Mouse (Mus musculus): Measurements from ENCODE around the gene Gtf2e1.

The Gtf2e1 gene

DNA sequence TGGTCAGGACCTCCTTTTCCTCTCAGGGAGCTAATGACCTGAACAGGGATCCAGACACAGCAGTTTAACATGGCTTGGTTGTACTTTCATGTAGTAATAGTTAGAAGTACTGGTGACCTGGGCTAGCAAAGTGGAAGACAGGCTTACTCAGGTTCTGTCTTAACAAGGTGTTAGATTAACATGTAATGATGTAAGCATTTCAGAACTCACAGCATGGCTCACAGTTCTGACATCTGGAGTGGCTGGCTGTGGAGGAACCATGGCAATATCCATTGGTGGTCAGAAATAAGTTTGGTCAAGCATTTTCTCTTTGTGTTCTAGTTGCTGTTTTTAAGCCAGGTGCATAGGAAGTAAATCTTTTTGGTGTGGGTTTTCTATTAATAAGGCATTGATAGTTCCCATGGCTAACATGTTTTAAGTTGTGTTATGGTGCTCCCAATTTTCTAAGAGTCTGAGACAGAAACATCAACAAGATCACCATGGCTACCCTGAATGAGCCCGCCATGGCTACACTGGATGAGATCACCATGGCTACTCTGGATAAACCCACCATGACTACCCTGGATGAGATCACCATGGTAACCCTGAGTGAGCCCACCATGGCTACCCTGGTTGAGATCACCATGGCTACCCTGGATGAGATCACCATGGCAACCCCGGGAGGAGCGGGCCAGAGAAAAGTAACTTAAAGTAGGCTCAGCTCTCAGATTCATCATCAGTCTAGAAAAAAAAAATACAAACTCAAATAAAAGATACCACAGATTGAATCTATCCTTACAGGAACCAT, 52.6 kb downstream of the Gtf2e1 start:
- in situ Hi-C loops (cut with MboI; ENCODE audit: low sequenced_read_pairs) = no loop called here

DNA sequence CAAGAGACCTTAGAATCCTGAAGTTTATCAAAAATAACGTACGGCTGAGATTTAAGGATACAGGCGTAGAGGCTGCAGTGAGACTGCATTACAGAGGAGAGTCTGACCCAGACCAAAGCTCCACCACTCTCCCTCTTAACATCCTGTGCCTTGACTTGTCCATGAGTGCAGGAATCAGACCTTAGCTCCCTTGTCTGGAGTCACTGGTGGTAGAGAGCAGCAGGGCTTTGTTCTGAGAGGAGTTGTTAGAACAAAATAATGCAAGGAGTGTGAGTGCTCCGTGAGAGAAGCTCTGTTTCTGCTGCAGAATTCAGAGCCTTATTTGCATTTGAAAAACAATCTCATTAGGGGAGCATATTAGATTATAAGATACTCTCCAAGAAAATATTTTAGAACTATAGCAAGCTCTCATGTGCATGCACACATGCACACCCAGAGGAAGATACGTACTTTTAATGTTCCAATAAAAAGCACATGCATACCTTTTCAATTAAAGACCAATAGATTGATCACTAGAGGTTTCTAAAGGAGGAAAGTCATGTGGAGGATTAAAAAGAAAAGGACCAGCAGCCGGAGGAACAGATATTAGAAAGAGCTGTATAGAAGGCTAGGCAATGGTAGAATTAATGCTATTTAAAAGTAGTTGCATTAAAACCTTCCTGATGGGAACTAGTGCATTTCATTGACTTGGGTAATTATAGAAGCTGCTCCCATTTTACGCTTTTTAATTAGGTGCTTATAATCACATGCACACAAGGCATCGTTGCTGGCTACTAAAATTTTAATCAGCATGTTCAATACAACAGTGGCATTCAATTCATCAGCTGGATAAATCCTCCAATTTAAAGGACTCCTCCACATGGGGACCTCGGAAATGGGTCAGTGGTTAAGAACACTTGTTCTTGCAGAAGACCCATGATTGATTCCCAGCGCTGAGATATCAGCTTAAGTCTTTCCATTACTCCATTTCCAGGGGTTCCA, 61.0 kb downstream of the Gtf2e1 start:
- in situ Hi-C loops (cut with MboI; ENCODE audit: low sequenced_read_pairs) = no loop called here

DNA sequence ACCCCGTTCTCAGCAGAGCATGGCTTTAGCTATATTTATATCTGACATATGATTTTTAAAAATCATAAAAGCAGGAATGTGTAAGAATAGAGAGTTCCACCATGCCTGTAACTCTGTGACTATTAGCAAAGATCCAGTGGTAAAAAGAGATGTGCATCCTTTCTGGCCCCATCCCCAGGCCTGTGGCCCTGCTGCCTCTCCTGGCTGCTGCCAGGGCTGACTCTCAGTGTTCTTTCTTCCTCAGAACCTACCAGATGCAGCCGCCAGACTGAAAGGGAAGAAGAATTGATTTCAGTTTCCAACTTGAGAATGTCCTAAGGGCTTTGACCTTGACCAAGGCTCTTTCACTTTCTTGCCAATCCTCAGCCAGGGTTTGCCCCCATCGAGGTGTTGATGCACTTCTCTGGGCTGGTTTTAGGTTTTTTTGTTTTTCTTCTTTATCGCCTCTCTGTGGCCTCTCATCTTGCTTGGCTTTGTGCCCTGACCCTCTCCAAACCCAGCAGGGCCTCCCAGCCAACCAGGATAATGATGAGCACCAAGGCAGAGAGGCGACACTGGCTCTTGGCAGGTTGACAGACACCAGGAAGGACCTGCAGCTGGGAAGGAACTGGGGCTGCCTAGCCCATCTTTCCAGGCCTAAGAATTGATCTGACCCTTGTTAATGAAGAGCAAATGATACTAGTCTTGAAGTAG, 66.8 kb downstream of the Gtf2e1 start:
- in situ Hi-C loops (cut with MboI; ENCODE audit: low sequenced_read_pairs) = no loop called here

DNA sequence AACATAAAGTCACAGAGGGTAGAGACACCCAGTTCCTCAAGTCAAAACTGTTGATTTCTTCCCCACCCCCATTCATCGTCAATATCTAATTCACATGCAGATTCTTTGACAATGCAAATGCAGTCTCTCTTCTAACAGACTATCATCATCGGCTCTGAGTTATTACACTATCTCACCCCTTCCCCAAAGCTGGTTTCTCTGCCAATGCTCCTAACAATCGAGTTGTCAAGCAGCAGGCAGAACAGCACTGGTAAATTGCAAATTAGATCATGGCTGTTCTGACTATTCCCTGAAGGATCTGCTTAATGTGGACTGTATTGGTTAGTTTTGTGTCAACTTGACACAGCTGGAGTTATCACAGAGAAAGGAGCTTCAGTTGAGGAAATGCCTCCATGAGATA, 70.0 kb downstream of the Gtf2e1 start:
- in situ Hi-C loops (cut with MboI; ENCODE audit: low sequenced_read_pairs) = no loop called here

DNA sequence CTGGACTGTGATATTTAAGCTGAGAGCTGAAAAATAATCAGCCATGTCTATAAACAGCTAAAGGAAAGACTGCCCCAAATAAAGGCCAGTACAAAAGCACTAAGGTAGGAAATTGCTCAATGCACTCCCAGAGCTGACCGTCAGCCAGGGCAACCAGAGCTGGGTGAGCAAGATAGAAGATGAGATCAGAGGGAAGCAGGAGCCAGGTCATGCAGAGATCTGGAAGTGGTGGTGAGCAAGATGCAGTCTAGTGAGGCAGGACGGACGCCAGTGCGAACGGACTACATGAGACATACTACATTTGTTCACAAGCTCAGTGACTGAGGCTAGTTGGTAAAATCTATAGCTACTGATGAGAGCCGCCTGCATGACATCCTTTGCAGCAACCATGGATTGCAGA, 75.6 kb downstream of the Gtf2e1 start:
- in situ Hi-C loops (cut with MboI; ENCODE audit: low sequenced_read_pairs) = no loop called here

DNA sequence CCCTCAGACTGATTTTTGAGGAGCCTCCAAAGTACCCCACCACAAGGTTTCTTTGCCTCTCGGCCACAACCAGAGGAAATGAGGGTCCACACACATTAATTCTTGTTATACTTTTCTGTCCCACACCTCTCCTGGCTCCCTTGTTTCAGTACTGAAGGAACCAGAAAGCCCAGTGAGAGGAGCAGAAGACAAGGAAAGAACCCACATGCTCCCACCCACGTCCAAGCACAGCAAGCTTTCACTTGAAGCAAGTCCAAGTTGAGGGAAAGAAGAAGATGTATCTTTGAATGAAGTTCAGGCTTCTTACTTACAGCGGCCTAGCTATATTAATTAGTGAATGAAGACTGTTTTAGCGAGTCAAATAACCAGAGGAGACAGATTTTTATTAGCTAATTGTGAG, 76.7 kb downstream of the Gtf2e1 start:
- in situ Hi-C loops (cut with MboI; ENCODE audit: low sequenced_read_pairs) = no loop called here

DNA sequence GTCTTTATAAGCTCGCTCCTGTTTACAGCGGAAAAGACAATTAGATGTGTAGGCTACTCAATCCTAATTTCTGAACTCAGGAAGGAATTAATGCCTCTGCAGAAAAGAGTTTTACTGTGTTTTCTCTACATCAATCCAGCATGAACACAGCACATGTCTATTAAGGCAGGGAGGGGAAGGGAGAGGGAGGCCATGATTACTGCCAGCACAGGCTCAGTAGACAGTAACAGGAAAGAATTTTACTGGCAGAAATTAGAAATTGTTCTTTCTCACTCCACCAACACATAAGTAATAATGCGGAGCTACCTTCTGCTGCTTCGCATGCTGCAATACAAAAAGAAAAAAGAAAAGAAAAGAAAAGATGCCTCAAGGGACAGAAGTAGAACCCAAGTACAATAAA, 78.0 kb downstream of the Gtf2e1 start:
- in situ Hi-C loops (cut with MboI; ENCODE audit: low sequenced_read_pairs) = no loop called here
